Mouse (Mus musculus): ENCODE measurements around the gene Lsmem1. TPM values are rescaled to one million over a fixed set of nuclear protein-coding genes. Genes with fewer than 3 reads are reported as not detected.

Gene Lsmem1
- polyA plus RNA-seq (2021; fragmentation: Nextera tagmentation): 0.65 and 1.3 TPM in 2 replicates
- long read RNA-seq, experiment 1: 0 reads
- long read RNA-seq, experiment 2, partial matches to known transcripts: 0 of 2 reads
- long read RNA-seq, experiment 2, other reads (novel, unspliced or antisense): 0 of 2 reads

DNA sequence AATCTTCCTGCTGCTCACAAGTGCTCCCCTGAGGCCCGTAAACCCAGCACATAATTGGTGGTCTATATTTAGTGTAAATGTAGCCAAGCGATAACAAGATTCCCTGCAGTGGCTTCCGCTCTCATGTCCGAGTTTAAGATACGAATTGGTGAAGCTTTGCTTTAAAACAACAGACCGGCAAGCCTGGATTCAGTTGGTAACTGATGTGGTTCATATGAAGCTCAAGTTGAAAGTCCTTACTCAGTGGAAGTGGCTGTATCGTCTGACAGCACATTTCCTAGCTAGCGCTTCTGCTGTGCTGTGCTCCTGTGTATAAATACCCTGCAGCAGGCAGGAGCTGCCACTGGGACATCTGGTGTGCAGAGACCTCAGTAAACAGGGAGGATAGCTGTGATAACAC lies at the start of gene Lsmem1:
Gene Lsmem1, minus strand, starts transcription at position 189 of the 400 bp plus-strand sequence.

DNA sequence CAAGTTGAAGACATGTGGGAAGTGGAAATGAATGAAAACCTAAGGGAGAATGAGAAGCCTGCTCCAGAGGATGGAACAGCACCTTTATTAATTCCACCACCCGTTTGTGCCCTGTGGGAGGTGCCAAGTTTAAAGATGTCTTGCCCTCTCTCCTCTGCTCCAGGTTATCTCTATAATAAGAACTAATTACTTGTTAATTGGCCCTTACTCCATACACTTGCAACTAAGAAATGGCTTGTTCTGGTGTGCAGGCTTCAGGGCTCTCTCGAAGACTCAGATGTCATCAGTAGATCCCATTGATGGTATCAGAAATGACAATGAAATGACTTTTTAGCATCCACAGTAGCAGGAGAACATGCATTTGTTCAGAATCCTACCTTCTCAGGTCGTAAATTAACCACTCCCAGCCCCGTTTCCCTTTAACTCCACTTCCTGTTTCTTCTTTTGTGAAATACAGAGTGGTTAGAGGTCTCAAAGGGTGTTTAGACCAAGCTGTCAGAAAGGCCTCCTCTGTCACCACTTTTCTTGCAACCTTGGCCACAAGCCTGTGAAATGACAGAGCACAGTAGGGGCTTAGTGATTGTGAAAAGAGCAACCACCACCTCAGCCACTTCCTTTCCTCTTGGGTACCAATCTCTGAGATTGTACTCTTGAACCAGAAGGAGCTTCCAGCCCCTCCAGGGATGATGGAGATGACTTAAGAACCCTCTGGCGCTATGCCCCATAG lies 49.3 kb upstream of the Lsmem1 start, which contains the start of gene Ifrd1:
Gene Ifrd1, minus strand, starts transcription at position 51 of the 727 bp plus-strand sequence.

DNA sequence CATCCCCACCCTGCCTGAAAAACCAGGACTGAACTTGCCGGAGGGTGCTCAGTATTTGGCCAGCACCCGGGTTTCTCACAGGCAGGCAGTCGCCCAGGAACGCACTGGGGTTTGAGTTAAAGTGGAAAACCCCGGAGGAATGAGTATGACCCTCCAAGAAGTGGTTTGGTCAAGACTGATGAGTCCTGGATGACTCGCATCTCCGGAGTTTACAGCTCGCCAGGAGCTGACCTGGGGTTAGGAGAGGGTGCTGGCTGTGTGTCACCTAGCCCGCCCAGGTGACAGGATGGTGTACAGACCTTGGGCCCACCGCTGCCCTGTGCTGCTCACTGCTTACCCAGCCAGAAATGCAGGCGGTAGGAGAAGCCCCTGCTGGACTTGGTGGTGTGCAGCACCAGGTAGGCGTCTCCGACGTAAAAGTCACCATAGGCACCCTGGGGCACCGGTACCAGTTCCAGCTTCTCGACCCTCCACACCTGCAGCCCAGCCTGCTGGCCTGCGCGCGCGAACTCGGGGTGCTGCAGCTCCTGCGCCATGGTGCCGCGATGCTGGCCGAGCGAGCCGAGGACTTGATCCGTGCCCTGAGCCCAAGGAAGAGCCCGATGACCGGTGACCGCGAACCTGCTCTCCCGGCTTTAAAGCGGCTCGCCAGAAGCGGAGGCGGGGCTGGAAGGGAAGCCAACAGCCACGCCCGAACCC lies 65.6 kb downstream of the Lsmem1 start, which contains the start of gene Scin:
Gene Scin, minus strand, starts transcription at position 656 of the 699 bp plus-strand sequence.

Other genes with a start within 250 kb of the Lsmem1 start
- 41.6 and 45.8 TPM in 2 replicates for gene Arl4a, start 161.5 kb downstream of the Lsmem1 start, polyA plus RNA-seq (2021; fragmentation: Nextera tagmentation)
- 0.04 TPM in 1 of 2 replicates, not detected in the other for gene Scin, start 65.3 kb downstream of the Lsmem1 start, polyA plus RNA-seq (2021; fragmentation: Nextera tagmentation)
- gene Ifrd1, start 49.0 kb upstream of the Lsmem1 start, polyA plus RNA-seq (2021; fragmentation: Nextera tagmentation): 96.7 and 106 TPM in 2 replicates
- 24.1 and 27.2 TPM in 2 replicates for gene Zfp277, start 246.4 kb upstream of the Lsmem1 start, polyA plus RNA-seq (2021; fragmentation: Nextera tagmentation)
- 12.8 and 12.9 TPM in 2 replicates for gene Dock4, start 246.5 kb upstream of the Lsmem1 start, polyA plus RNA-seq (2021; fragmentation: Nextera tagmentation)